Mouse (Mus musculus) lung, adult 18-20 months (tissue): ENCODE measurements at regions not wholly inside any gene's neighbourhood (a gene's known extent, or its start where the extent isn't known, plus 50 kb on each side); places are given as distances from the start of the nearest gene placed in this dataset.
"Not testable (repeated sequence)": the region's sequence is repeated elsewhere in the genome, so short reads cannot be mapped to it uniquely, and the experiment has no call there.

Source experiments
- DNase-seq, 2 experiments: peaks; one replicate each; pipeline ENCODE4 v3.0.0; 2022; ENCODE audit warnings: mixed read lengths in 2 of 2

DNA sequence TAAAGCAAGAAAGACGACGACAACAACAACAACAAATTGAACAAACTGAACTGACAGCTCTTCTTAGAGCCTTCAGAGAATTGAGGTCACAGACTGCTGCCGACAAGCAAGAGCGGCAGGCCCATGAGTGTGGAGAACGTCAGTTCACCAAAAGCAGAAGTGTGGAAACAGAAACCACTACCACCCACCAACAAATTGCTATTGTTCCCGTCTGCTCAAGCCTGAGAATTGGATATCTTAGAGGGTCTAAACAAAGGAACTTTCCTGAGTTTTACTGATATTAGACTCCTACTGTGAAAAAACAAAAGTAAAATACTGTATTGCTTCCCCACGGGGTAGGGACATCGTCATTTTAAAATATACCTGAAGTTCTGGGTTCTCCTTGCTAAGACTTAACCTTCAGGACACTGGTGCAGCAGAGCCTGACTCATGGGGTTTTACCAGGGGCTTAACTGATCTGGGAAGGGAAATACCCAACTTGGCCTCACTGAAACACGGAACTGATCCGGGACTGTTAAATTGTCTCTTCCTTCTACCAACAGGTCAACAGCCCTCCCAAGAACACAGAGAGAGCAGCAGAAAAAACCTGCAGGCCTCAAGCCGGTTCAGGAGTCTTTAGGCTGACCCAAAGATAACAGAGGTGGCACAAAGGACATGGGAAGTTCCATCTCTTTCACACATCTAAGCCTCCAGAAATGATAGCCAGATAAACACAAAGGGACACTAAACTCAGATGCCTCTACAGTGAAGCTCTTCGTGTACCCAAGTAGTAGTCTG lies 238.1 kb downstream of the Gm5426 start:
- DNase-seq: peak; percentile 38 to 50

DNA sequence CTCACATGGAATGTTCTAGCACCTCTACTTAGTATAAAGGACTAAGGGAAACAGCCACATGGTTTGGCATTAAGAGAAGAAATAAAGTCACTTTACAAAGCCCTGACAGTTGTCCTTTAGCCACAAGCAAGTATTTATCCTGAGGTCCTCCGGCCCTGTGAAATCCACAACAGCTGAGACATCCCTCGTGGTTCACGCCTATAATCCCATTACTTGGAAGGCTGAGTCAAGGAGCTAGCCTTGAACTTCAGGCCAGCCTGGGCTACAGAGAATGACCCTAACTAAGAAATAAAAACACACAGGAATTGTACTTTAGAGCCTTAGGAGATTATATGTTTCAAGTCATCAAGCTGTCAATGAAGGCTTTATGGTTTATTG lies 238.7 kb downstream of the Gm5426 start:
- DNase-seq: no peak

GRCm38 (mm10) chr10:96377549-96377948 lies 239.3 kb upstream of the Btg1 start:
- DNase-seq: peak; percentile 52 to 57

DNA sequence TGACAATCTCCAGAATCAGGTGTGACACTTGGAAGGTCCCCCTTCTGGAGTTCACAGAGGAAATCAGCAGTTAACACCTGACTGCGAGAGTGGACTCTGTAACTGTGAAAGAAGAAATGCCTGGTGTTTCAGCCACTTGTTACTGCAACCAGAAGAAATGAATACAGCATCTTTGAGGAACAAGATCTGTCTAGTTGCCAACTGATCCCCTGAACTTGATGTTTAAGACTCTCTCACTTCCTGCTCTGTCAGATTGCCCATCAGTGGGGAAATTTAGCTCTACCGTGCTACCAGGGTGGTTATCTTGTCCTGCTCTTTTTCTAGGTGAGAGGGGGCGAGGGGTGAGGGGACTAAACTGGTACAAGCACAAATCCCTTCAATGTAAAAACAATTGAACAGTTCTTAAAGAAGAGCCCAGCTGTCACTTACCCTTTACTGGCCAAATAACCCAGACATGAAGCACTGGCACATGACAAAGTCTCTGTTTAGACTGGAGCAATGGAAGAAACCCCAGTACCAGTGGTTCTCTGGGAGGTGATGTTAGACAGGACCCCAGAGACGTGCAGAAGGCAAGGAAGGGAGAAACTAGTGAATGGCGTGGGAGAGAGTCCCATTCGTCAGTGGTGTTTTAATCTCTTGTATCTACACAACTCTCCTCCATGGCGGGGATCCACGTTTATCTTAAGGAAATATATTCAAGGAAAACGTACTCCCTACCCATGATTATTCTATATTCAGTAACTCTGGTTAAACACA lies 237.6 kb upstream of the Btg1 start:
- DNase-seq: no peak

- no peak for DNase-seq
These were observed 235.1 kb upstream of the Btg1 start for GRCm38 (mm10) chr10:96381664-96382063.

DNA sequence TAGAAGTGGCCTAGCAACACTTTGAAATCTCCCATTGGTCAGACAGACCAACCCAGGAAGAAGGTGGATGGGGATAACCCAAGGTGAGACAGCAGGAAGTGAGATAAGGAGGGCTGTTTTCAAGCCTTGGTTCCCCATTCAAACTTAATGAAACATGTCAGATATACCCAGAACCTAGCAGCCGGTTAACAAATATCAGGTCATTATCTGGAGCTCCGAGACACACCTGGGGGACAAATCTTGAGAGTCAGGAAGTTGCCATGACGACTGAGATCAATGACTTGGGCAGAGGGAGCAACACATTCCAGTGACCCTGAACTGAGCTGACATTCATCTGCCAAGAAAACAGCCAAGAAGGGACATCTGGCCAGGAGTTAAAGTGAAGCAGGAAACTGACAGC lies 225.1 kb upstream of the Btg1 start:
- DNase-seq: no peak

- no peak for DNase-seq
These were observed 224.0 kb upstream of the Btg1 start for GRCm38 (mm10) chr10:96392836-96393235.

DNA sequence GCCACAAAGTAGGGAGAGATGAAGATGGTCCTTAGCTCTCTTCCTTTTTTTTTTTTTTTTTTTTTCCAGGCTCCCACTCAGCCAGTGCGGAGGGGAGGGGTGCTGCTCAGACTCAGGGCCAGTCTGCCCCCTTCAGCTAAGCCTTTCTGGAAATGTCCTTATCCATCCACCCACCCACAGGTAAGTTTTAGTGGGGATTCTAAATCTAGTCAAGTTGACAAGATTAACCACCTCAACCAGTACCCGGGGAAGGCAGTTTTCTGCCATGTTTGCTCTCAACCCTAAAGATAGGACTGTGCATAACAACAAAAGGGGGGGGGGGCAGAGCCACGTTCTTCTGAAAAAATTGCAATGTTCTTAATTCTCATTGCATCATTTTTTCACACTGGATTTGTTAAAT lies 222.6 kb upstream of the Btg1 start:
- no peak for DNase-seq

GRCm38 (mm10) chr10:96395017-96395416 lies 221.8 kb upstream of the Btg1 start:
- no peak for DNase-seq

DNA sequence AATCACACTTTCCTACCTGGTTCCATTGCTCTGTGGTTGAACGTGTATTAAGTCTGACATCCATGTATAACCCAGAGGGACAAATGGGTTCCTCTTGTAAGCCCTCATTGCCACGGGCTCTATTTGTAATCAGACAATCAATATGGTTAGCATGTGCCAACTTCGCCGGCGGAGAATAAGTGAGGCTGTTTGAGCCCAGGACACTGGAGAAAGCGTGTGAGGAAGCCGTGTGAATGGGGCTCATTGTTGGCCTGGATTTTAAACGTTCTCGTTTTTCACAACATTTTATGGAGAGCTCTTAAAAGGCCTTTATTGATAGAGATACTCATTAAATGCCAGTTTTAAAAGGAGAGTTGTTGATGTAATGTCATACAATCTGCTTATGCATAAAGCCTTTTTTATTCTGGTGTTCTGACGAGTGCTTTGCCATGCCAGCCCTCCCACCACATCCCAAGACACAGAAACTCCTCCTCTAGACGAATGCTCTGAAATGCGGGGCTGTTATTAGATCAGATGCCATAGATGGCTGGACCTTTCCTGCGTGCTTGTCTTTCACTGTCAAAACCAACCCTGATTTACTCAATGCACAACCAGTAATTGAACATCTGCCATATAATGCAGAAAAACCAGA lies 218.8 kb upstream of the Btg1 start:
- no peak for DNase-seq

GRCm38 (mm10) chr10:96398562-96399288 lies 218.1 kb upstream of the Btg1 start:
- DNase-seq: no peak

- no peak for DNase-seq
These were observed 217.0 kb upstream of the Btg1 start for GRCm38 (mm10) chr10:96399636-96400400.

GRCm38 (mm10) chr10:96400793-96401192 lies 216.0 kb upstream of the Btg1 start:
- no peak for DNase-seq

- DNase-seq: no peak
These were observed 210.5 kb upstream of the Btg1 start for GRCm38 (mm10) chr10:96406306-96406705.

- no peak for DNase-seq
These were observed 209.0 kb upstream of the Btg1 start for GRCm38 (mm10) chr10:96407846-96408245.

DNA sequence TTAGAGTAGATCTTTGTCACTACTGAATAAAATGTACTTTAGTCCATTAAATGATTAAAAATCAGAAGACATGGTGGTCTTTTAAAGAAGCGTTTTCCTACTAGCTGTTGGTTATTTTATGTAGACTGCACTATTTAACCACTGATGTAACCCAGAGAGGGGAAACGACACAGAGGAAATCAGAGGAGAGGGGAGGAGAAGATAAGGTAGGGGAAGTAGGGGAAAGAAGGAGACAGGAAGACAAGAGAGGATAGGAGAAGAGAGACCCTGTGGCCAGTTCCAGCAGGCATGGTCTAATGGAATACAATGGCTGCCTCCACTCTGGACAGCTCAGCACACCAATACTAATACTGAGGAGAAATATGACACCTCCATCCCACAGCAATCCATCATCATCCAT lies 208.6 kb upstream of the Btg1 start:
- DNase-seq: no peak

DNA sequence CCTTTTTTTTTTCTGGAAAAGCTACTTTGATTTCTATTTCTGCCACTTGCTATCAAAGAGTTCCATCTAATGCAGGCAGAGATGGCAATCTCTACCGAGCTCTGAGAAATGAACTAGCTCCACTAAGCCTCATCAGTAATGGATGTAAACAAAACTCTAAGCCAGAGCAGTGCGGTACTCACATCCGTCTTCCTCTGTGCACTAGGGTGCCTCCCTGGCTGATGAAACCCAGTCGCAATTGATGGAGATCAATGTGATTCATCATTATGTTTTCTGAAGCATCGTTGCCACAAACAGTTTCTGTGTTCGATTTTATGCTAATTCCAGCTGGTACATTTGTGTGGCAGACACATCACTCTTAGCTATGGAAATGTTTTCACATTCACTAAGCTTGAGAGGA lies 206.8 kb upstream of the Btg1 start:
- no peak for DNase-seq

DNA sequence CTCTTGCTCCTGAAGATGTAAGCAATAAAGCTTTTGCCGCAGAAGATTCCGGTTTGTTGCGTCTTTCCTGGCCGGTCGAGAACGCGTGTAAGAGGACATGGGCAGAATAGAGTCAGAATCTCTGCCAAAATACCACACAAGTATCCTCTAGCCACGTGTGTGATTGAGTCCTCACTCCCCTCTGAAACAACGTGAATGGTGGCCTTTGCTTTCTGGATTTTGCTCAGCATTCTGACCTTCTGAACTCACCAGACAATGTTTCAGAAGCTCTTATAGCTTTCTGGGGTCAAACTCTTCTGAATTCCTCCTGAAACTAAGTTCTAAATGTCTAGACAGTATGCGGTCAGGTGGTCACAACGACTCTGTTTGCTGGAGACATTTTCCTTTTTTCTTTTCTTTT lies 202.0 kb upstream of the Btg1 start:
- DNase-seq: no peak

GRCm38 (mm10) chr10:96421506-96421905 lies 195.3 kb upstream of the Btg1 start:
- DNase-seq: not testable (repeated sequence)

- DNase-seq: no peak
These were observed 189.4 kb upstream of the Btg1 start for GRCm38 (mm10) chr10:96427407-96427806.

GRCm38 (mm10) chr10:96430142-96430541 lies 186.7 kb upstream of the Btg1 start:
- no peak for DNase-seq

GRCm38 (mm10) chr10:96435109-96435508 lies 181.7 kb upstream of the Btg1 start:
- DNase-seq: no peak
